Mouse (Mus musculus) neural tube, embryonic 10.5 days (tissue): ENCODE measurements around the gene Tnnt2.
A peak's percentile ranks its signal among the peaks of the same experiment; 100 is the strongest.

Experiments used
- DNase-seq: peaks from one replicate; pipeline ENCODE4 v3.0.0-alpha.2; 2017; ENCODE audit warnings: low spot score; ENCODE audit errors: extremely low spot score

Tnnt2 gene

GRCm38 (mm10) chr1:135818481-135819086 is 17.6 kb upstream of the Tnnt2 start, which contains the start of gene Lad1:
Lad1 (plus strand) TSS chr1:135818598.
- peak; percentile 54 for DNase-seq

GRCm38 (mm10) chr1:135820071-135820470 is 16.1 kb upstream of the Tnnt2 start:
- DNase-seq, result no peak

GRCm38 (mm10) chr1:135820736-135821364 is 15.3 kb upstream of the Tnnt2 start:
- DNase-seq, result no peak

DNA sequence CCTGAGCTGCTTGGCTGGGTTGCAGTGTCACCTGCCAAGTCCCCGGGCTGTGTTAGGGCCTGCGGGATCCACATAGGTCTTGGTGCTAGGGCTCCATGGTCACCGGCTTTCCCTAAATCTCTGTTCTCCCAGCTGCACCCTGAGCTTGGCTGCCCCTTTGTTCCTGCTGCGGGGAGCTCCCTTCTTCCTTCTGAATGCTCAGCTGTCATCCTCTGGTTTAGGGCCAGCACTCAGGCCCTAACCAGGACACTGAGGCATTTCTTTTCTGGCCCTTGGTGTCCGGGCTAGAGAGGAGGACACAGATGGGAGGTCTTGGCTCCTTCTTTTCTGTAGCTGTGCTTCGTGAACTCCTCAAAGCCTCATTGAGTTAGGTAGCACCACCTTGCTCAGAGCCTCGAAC is 14.4 kb upstream of the Tnnt2 start:
- DNase-seq, result no peak

GRCm38 (mm10) chr1:135828918-135829317 is 7.2 kb upstream of the Tnnt2 start:
- DNase-seq, result peak; percentile 50

- no peak for DNase-seq
Observed at GRCm38 (mm10) chr1:135834206-135834859, 1.8 kb upstream of the Tnnt2 start.

DNA sequence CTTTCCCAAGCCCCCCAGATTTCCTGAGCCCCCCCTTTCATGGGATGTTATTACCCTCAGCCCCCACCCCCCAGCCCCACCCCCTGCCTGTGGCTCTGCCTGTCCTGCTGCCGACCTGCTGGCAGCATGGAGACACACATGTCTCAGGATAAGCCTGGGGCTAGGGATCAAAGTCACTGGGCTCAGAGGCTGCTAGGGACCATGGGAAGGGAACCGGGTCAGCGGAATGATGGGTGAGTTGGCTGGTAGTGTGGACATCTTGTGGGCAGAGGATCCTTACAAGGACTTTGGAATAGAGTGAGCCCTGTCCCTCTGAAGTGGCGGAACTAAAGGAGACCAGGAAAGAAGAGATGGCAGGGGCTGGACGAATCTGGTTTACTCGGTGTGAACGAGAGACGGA is 1.2 kb upstream of the Tnnt2 start:
- no peak for DNase-seq

GRCm38 (mm10) chr1:135838626-135839025 is 2.5 kb downstream of the Tnnt2 start:
- DNase-seq, result no peak

- no peak for DNase-seq
Observed at GRCm38 (mm10) chr1:135839065-135839464, 2.9 kb downstream of the Tnnt2 start.

DNA sequence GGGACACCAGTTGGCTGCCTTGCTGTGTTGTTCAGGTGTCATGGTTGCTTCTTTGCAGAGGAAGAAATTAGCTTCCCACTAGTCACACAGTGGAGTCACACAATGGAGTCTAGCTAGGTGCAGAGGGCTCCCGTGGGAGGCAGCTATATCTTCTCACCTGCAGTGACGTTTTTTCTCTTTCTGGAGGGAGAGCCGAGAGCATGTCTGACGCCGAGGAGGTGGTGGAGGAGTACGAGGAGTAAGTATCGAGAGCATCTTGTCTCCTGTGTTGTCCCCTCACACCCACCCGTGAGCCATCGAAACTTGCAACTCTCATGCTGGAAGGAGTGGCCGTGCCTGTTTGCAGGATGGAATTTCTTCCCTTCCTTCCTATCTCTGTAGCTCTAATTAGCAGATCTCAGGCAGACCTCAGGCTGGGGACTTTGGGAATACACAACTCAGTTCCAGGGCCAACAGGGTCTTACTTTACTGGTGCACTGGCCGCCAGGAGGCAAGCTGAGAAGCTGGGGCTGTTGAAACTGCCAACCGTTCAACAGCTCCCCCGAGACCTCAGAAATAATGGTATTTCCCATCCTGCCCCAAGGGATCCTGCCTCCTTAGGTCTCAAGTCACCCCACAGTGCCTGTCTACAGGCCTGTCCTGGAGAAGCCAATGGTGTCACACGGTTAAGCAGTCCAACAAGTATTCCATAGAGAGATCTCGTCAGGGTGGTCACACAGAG is 4.7 kb downstream of the Tnnt2 start:
- DNase-seq, result no peak

GRCm38 (mm10) chr1:135843519-135844262 is 7.5 kb downstream of the Tnnt2 start:
- DNase-seq, result no peak

- no peak for DNase-seq
Observed at GRCm38 (mm10) chr1:135844481-135844880, 8.3 kb downstream of the Tnnt2 start.

DNA sequence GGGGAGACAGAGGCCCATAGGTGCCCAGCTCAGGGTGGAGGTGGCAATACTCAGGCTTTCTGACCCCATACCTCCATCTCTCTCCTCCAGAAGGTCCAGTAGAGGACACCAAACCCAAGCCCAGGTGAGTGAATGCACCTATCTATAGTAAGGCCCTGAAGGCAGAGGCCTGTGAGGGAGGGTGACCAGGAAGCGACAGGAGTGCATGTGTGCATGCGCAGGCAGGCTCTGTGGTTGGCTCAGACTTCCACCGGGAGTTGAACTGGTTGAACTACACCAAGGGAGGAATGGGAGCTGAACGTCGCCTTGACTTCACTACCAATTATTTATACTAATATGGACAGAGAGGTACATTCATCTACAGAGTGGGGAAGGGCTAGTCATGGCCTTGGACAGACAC is 10.5 kb downstream of the Tnnt2 start:
- DNase-seq, result no peak

GRCm38 (mm10) chr1:135847139-135847562 is 11.0 kb downstream of the Tnnt2 start:
- DNase-seq, result peak; percentile 63

DNA sequence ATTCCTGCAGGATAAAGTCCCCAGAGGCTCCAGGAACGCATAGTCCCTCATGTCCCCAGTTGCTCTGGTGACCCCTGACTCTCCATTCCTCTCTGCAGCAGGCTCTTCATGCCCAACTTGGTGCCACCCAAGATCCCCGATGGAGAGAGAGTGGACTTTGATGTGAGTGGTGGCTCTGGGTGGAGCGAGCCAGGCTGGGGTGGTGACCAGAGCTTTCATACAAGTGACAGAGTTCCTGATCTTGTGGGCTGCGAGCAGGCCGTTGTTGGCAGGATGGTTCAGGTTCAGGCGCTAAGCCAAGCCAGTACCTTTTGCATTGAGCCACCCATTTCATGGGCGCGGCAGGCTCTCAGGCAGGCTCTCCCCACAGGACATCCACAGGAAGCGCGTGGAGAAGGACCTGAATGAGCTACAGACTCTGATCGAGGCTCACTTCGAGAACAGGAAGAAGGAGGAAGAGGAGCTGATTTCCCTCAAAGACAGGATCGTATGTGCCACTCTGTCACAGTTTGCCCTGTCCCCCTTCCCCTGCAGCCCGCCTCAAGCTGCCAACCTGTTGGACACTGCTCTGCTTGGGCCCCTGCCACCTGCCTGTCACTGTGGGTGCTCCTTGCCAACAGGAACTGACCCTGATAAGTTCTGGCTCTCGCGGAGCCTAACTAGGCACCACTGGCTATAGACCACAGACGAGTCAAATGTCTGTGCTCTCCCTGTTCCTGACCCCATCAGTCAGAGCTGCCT is 11.6 kb downstream of the Tnnt2 start:
- DNase-seq, result no peak

DNA sequence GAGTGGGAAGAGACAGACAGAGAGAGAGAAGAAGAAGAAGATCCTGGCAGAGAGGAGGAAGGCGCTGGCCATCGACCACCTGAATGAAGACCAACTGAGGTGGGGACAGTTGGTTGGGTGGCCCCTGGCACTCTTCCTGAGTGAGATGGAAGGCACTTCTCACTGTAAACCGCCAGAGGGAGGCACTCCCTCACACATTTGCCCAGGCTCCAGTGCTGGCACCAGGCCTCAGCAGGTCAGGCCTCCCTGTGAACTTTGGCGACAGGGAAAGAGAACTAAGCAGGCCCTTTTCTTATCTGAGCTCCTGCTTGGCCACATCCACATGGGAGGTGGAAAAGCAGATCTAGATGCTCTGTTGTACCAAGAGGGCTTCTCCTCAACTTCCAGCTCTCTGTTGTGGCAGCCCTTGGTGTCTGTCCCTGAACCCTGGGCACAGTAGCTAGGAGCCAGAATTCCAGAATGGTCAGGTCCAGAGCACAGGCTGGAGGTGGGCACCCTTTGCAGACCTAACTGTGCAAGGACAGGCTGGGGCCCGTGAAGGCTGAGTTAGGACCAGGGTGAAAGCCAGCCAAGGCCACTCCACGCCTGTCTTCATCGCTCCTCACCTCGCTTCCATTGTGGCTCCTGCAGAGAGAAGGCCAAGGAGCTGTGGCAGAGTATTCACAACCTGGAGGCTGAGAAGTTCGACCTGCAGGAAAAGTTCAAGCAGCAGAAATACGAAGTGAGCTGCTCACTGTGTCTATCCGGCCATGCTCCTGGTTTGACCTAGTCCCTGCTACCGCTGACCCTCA is 14.8 kb downstream of the Tnnt2 start:
- DNase-seq, result peak; percentile 30

GRCm38 (mm10) chr1:135852044-135852756 is 16.0 kb downstream of the Tnnt2 start:
- peak; percentile 34 for DNase-seq

GRCm38 (mm10) chr1:135853200-135853599 is 17.0 kb downstream of the Tnnt2 start:
- DNase-seq, result no peak
